Mouse (Mus musculus): ENCODE results near the gene Fsd1l. TPM values are rescaled to one million over a fixed set of nuclear protein-coding genes. Genes with fewer than 3 reads are reported as not detected.
A peak's percentile ranks its signal among the peaks of the same experiment; 100 is the strongest.

Fsd1l gene
- polyA plus RNA-seq, 1 experiment: 0.53 TPM

GRCm38 (mm10) chr4:53614576-53615225, 16.6 kb upstream of the Fsd1l start:
- H3K27ac ChIP-seq (ENCODE audit: insufficient read depth, low read depth, low read length): no peak overlapping the region
- no peaks in the 10 kb centered on the region for H3K27me3 ChIP-seq (ENCODE audit: control insufficient read depth, insufficient read depth, low read length)
- 86% methylated on average over 5 of the region's 5 CpGs for WGBS
- no peak overlapping the region for H3K4me3 ChIP-seq (ENCODE audit: low read depth, low read length)
- H3K4me1 ChIP-seq (ENCODE audit: control insufficient read depth, insufficient read depth, insufficient read length, low read length): no peaks in the 10 kb centered on the region
- no peaks in the 10 kb centered on the region for H3K36me3 ChIP-seq (ENCODE audit: control insufficient read depth, insufficient read depth, low read length)
- TF ChIP-seq CTCF (IDR thresholded peaks at IDR 0.05; ENCODE audit: extremely low read depth, insufficient read length, insufficient replicate concordance, low read depth, low read length): no peak
- TF ChIP-seq POLR2A (IDR thresholded peaks at IDR 0.05; ENCODE audit: low read depth, low read length): no peak

GRCm38 (mm10) chr4:53617968-53618367, 13.3 kb upstream of the Fsd1l start:
- Histone ChIP-seq H3K27me3 (ENCODE audit: control insufficient read depth, insufficient read depth, low read length) (no peaks in the 10 kb centered on the region), H3K27ac (ENCODE audit: insufficient read depth, low read depth, low read length) (no peak overlapping the region), H3K4me1 (ENCODE audit: control insufficient read depth, insufficient read depth, insufficient read length, low read length) (peaks cover 9% of the 10 kb centered on the region; the same call in 1 of the 2 replicates), H3K4me3 (ENCODE audit: low read depth, low read length) (no peak overlapping the region), H3K36me3 (ENCODE audit: control insufficient read depth, insufficient read depth, low read length) (no peaks in the 10 kb centered on the region)
- TF ChIP-seq CTCF (IDR thresholded peaks at IDR 0.05; ENCODE audit: extremely low read depth, insufficient read length, insufficient replicate concordance, low read depth, low read length): no peak
- TF ChIP-seq POLR2A (IDR thresholded peaks at IDR 0.05; ENCODE audit: low read depth, low read length): no peak
- WGBS: 77% methylated on average over 3 of the region's 3 CpGs

- Histone ChIP-seq H3K27me3 (ENCODE audit: control insufficient read depth, insufficient read depth, low read length) (no peaks in the 10 kb centered on the region), H3K36me3 (ENCODE audit: control insufficient read depth, insufficient read depth, low read length) (no peaks in the 10 kb centered on the region), H3K4me1 (ENCODE audit: control insufficient read depth, insufficient read depth, insufficient read length, low read length) (peaks cover 9% of the 10 kb centered on the region; the same call in 1 of the 2 replicates), H3K27ac (ENCODE audit: insufficient read depth, low read depth, low read length) (no peak overlapping the region), H3K4me3 (ENCODE audit: low read depth, low read length) (no peak overlapping the region)
- TF ChIP-seq CTCF (IDR thresholded peaks at IDR 0.05; ENCODE audit: extremely low read depth, insufficient read length, insufficient replicate concordance, low read depth, low read length) (no peak), POLR2A (IDR thresholded peaks at IDR 0.05; ENCODE audit: low read depth, low read length) (no peak)
- 94% methylated on average over 6 of the region's 6 CpGs for WGBS
Observed at GRCm38 (mm10) chr4:53620104-53620503, 11.2 kb upstream of the Fsd1l start.

- H3K4me3 ChIP-seq (ENCODE audit: low read depth, low read length): no peak overlapping the region
- TF ChIP-seq CTCF (IDR thresholded peaks at IDR 0.05; ENCODE audit: extremely low read depth, insufficient read length, insufficient replicate concordance, low read depth, low read length): no peak
- TF ChIP-seq POLR2A (IDR thresholded peaks at IDR 0.05; ENCODE audit: low read depth, low read length): no peak
- peaks cover 9% of the 10 kb centered on the region; the same call in 1 of the 2 replicates for H3K4me1 ChIP-seq (ENCODE audit: control insufficient read depth, insufficient read depth, insufficient read length, low read length)
- H3K36me3 ChIP-seq (ENCODE audit: control insufficient read depth, insufficient read depth, low read length): no peaks in the 10 kb centered on the region
- no peaks in the 10 kb centered on the region for H3K27me3 ChIP-seq (ENCODE audit: control insufficient read depth, insufficient read depth, low read length)
- 49% methylated on average over 6 of the region's 6 CpGs for WGBS
- H3K27ac ChIP-seq (ENCODE audit: insufficient read depth, low read depth, low read length): peak overlapping the region; percentile 57
Observed at GRCm38 (mm10) chr4:53621084-53621483, 10.2 kb upstream of the Fsd1l start.

GRCm38 (mm10) chr4:53621490-53621889, 9.8 kb upstream of the Fsd1l start:
- peak overlapping the region; percentile 57 for H3K27ac ChIP-seq (ENCODE audit: insufficient read depth, low read depth, low read length)
- H3K36me3 ChIP-seq (ENCODE audit: control insufficient read depth, insufficient read depth, low read length): no peaks in the 10 kb centered on the region
- H3K27me3 ChIP-seq (ENCODE audit: control insufficient read depth, insufficient read depth, low read length): no peaks in the 10 kb centered on the region
- TF ChIP-seq CTCF (IDR thresholded peaks at IDR 0.05; ENCODE audit: extremely low read depth, insufficient read length, insufficient replicate concordance, low read depth, low read length) (no peak), POLR2A (IDR thresholded peaks at IDR 0.05; ENCODE audit: low read depth, low read length) (no peak)
- WGBS: 14% methylated on average over 5 of the region's 5 CpGs
- H3K4me3 ChIP-seq (ENCODE audit: low read depth, low read length): no peak overlapping the region
- H3K4me1 ChIP-seq (ENCODE audit: control insufficient read depth, insufficient read depth, insufficient read length, low read length): peaks cover 9% of the 10 kb centered on the region; the same call in 1 of the 2 replicates

- no peaks in the 10 kb centered on the region for H3K36me3 ChIP-seq (ENCODE audit: control insufficient read depth, insufficient read depth, low read length)
- no peak overlapping the region for H3K27ac ChIP-seq (ENCODE audit: insufficient read depth, low read depth, low read length)
- no peak for TF ChIP-seq CTCF (IDR thresholded peaks at IDR 0.05; ENCODE audit: extremely low read depth, insufficient read length, insufficient replicate concordance, low read depth, low read length)
- H3K4me3 ChIP-seq (ENCODE audit: low read depth, low read length): no peak overlapping the region
- 98% methylated on average over 1 of the region's 1 CpGs for WGBS
- no peaks in the 10 kb centered on the region for H3K27me3 ChIP-seq (ENCODE audit: control insufficient read depth, insufficient read depth, low read length)
- peaks cover 10% of the 10 kb centered on the region; the same call in 1 of the 2 replicates for H3K4me1 ChIP-seq (ENCODE audit: control insufficient read depth, insufficient read depth, insufficient read length, low read length)
Observed at GRCm38 (mm10) chr4:53623711-53624110, 7.6 kb upstream of the Fsd1l start.

GRCm38 (mm10) chr4:53624816-53625215, 6.5 kb upstream of the Fsd1l start:
- Histone ChIP-seq H3K4me1 (ENCODE audit: control insufficient read depth, insufficient read depth, insufficient read length, low read length) (peaks cover 15% of the 10 kb centered on the region; the same call in 1 of the 2 replicates), H3K36me3 (ENCODE audit: control insufficient read depth, insufficient read depth, low read length) (no peaks in the 10 kb centered on the region), H3K27ac (ENCODE audit: insufficient read depth, low read depth, low read length) (no peak overlapping the region), H3K4me3 (ENCODE audit: low read depth, low read length) (no peak overlapping the region), H3K27me3 (ENCODE audit: control insufficient read depth, insufficient read depth, low read length) (no peaks in the 10 kb centered on the region)
- TF ChIP-seq CTCF (IDR thresholded peaks at IDR 0.05; ENCODE audit: extremely low read depth, insufficient read length, insufficient replicate concordance, low read depth, low read length): no peak
- TF ChIP-seq POLR2A (IDR thresholded peaks at IDR 0.05; ENCODE audit: low read depth, low read length): no peak
- WGBS: 54% methylated on average over 4 of the region's 4 CpGs

Data from small intestine, adult 2 months (tissue).